Mouse (Mus musculus) cerebellum, postnatal 4 days (tissue): ENCODE results near the gene Hpn.

ENCODE experiments used
- DNase-seq, 2 experiments: peaks; one replicate each; pipeline ENCODE4 v3.0.0; 2022; ENCODE audit warnings: low spot score in 2 of 2, mixed read lengths in 1 of 2

The Hpn gene

GRCm38 (mm10) chr7:31110861-31111385 is 4.2 kb downstream of the Hpn start:
- no peak for DNase-seq

GRCm38 (mm10) chr7:31109796-31110195 is 5.3 kb downstream of the Hpn start:
- DNase-seq, result no peak

DNA sequence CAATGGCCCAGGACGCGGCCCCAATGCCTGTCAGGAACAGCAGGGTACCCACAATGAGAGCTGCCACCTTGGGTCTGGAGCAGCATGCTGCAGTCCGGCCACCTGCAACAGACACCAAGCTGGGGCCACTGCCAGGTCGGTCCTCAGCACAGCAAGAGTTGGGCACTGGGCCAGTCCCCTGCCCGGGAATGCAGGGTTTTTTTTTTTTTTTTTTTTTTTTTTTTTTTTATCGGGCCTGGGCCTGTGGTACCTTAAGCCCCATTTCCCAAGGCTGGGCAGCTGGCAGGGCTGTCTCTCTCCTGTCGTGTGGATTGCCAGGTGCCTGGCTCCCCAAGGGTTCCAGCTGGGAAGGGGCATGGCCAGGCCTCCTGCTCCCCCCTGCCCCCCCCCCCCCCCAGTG is 6.0 kb downstream of the Hpn start:
- peak in 1 of 2 experiments; percentile 36 for DNase-seq

GRCm38 (mm10) chr7:31107781-31108180 is 7.3 kb downstream of the Hpn start:
- DNase-seq, result no peak

- DNase-seq, result no peak
Observed at GRCm38 (mm10) chr7:31106166-31106565, 8.9 kb downstream of the Hpn start.

DNA sequence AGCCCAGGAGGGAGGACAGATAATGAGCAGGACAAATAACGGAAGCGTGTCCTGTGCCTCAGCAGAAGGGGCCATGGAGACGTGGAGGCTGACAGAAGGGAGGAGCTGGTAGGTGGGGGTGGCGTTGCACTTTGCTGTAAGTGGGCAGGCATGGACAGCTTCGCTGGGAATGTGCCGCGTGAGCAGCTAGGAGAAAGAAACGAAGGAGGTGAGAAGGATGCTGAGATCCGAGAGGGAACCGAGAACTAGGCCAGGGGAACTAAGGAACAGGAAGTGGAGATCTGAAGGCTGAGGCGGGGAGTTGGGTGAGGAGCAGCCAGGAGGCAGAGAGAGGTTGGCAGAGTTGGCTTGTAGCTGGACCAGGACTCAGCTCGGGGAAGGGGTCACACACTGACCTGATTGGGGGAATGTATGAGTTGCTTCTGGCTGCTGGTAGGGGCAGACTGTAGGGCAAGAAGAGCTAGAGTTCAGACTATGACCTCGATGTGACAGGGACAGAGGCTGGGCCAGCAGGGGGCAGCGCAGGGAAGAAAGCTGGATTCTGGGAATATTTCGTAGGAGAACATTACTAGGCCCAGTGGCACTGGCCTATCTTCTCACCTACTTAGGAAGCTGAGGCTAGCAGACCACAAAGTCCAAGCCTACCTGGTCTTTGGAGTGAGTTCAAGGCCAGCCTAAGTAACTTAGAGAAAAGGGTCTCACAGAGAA is 9.9 kb downstream of the Hpn start:
- DNase-seq, result peak in 1 of 2 experiments; percentile 42

DNA sequence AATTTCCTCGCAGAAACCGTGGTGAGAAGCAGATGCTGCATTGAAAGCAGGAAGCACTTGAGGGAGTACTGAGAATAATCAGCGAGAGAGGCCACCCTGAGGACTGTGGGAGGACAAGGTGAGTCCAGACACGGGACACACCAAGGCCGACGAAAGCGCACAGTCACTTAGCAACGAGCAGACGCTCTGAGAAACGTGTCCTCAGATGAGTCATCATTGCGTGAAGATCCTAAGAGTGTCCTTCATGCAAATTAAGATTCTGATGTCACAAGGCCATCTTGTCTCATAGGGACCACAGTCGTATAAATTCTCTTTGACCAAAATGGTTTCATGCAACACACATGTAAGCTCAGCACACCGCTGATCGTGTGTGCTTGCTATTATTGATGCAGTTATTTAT is 14.3 kb downstream of the Hpn start:
- DNase-seq, result no peak

DNA sequence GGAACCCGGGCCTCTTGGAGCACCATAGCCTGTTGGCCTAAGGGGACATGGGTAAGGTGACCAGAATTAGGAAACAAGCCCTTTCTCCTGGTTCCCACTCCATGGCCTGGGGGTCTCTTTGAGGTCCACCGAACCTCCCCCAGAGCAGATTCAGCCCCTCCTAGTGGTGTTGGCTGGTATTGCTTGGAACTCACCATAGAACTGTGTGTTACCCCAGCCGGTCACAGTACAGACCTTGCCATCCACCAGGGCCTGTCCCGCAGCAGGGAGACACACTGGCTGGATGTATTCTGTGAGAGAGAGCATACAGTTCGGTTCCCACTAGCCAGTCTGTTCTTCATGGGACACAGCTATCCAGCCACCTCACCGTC is 15.5 kb downstream of the Hpn start:
- no peak for DNase-seq

- no peak for DNase-seq
Observed at GRCm38 (mm10) chr7:31098697-31099611, 16.1 kb downstream of the Hpn start.

DNA sequence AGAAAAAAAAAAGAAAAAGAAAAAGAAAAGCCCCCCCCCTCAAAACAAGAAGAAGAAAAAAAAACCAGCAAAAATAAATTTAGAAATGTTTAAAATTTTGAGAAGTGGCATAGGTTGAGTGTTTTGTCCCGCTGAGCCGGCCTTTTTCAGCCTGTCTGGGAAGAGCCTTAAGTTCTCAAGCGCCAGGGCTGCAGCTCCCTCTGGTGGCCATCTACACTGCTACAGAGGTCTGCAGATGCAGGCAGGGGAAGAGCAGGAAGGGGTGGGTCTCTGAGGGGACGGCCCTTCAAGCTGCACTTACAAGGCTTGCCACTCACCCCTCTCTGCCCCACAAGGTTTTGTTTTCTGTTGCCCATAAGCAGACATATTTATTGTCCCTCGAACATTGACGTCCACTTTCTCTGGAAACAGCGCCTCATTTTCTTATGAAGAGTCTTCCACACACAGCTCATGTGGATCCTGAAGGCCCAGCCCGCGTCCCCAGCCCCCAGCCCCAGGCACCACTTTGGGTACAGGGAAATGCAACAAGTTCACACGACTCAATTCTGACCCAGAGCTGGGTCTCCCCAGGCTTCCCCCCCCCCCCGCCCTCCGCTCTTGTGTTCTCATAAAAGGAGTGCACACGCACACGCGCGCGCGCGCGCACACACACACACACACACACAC is 17.4 kb downstream of the Hpn start:
- DNase-seq, result peak; percentile 89 to 93

GRCm38 (mm10) chr7:31096892-31097564 is 18.1 kb downstream of the Hpn start:
- no peak for DNase-seq

DNA sequence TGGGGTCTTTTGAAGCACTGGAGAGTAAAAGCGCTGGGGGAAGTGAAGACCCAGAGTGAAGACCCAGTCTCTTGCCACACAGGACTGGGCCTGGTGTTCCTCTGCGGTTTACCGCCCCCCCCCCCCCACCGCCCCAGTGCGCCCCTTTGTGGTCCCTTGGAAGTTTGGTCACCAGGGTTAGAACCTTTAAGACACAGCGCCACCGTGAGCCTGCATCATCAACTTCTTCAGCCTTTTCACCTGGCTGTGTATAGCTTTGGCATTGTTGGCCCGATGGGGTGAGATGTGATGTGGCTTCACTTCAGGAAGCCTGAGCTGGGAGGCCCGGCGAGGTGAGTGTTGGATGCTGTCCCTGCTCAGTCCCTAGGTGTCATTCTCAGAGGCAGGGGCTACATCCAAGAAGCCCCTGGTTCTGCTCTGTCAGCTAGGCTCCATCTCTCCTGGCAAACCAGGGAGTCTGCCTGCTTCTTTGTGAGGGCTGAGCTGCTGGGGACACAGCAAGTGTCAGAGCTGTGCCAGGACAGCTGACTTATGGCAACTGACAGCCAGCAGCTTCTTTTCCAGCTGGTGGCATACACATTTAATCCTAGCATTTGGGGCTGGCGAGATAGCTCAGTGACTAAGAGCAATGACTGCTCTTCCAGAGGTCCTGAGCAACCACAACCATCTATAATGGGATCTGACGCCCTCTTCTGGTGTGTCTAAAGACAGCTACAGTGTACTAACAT is 20.2 kb downstream of the Hpn start:
- no peak for DNase-seq

DNA sequence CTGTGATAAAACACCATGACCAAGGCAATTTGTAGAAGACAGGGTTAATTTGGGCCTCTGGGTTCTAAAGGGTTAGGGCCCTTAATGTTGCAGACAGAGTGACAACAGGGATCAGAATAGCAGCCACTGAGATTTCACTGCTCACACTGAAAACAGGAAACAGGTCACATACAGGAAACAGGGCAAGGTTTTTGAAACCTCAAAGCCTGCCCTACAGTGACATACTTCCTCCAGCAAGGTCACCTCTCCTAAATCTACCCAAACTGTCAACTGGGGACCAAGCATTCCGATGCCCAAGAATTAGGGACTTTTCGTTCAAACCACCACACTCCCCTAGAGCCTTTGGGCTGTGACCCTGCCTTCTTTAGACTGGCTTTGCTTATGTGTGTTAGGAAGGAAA is 25.4 kb downstream of the Hpn start:
- no peak for DNase-seq

DNA sequence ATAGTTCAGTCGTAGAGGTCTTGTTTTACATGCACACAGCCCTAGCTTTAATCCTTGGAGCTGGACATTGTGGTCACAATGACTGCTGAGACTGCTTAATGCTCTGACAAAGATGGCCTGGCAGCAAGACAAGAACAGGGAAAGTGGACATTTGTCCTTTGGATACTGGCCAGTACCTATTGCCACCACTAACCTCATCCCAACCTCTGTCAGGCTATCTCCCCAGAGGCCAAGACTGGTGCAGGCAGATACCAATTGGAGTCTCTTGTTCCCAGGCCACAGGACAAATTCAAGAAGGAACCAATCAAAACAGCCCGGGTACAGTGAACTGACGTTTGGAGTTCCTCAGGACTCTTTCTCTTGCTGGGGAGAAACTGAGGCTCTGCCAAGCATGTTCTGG is 26.9 kb downstream of the Hpn start:
- DNase-seq, result no peak

- DNase-seq, result no peak
Observed at GRCm38 (mm10) chr7:31087262-31087661, 27.8 kb downstream of the Hpn start.

- no peak for DNase-seq
Observed at GRCm38 (mm10) chr7:31086175-31086755, 28.8 kb downstream of the Hpn start.

DNA sequence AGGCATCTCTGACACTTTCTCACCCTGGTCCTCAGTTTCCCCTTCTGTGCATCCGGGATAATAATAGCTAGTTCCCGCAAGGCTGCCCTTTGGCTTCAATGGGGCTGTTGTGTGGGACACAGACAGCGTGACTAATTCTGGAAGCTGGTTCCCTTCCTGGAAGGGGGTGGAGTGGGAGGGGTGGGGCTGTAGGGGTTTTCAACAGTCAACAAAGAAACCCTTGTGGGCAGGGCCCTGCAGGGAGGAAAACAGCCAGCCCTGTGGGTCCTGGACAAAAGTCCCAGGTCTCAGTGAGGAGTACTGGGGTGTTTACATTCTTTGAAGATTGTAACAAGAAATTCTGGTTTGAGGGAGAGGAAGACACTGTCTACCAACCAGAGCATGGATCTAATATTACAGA is 29.9 kb downstream of the Hpn start:
- DNase-seq, result no peak

- DNase-seq, result no peak
Observed at GRCm38 (mm10) chr7:31084140-31084539, 30.9 kb downstream of the Hpn start.

DNA sequence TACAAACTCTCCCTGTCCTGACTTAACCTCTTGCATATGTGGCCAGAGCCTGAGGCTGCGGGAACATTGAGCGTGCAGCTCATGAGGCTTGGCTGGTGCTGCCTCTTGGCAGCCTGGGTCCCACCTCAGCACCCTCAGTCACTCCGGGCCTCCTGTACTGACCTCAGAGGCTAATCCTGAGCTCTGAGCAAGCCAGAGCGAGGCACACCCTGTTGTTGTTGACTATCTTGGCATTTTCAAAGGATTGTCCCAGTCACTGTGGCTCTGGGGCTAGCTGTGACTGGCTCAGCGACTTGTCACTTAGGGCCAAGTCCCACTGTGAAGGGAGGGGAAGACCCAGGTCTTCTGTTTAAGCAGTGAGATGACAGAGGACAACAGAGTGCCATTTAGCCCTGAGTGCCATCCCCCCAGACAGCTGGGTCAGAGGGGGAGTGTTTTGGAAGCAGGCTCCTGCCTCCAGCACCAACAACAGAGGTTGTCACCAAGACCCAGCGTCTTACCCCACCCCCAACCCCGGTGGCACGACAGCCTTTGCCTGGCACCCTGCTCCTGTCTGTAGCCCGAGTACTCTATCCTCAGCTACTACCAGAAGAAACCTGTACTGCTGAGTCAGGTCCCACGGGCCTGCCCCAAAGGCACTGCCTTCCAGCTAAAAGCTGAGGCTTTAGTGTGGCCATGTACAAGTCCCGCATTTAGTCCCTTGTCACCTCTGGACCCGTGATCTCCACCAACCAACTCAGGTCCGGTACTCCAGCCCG is 32.1 kb downstream of the Hpn start:
- peak in 1 of 2 experiments; percentile 46 for DNase-seq

- DNase-seq, result no peak
Observed at GRCm38 (mm10) chr7:31082106-31082505, 33.0 kb downstream of the Hpn start.
